Mouse (Mus musculus) liver, postnatal 0 days (tissue): Measurements from ENCODE around the gene Atxn7l3b. TPM values are rescaled to one million over a fixed set of nuclear protein-coding genes. Genes with fewer than 3 reads are reported as not detected.

Experiments
- ATAC-seq: fragments of 200-750 bp; cut with Nextera tagmentation; 2 replicates; pipeline ENCODE4 v1.8.0; 2017; ENCODE audit warnings: mild to moderate bottlenecking, moderate library complexity
- DNase-seq: peaks from one replicate; pipeline ENCODE4 v3.0.0-alpha.2; 2016
- H3K27ac ChIP-seq: fragments of 300-500 bp; sonication (generic); 2 replicates; pipeline ENCODE4 v1.5.1; 2014; ENCODE audit warnings: antibody characterized with exemption, moderate library complexity, mild to moderate bottlenecking, low read depth
- H3K27me3 ChIP-seq: fragments of 300-500 bp; sonication (generic); 2 replicates; pipeline ENCODE4 v1.6.1; 2014; ENCODE audit warnings: low read length, control low read depth, mixed read lengths; ENCODE audit not compliant: insufficient read depth
- H3K36me3 ChIP-seq: fragments of 300-500 bp; sonication (generic); replicated peaks from 2 replicates; pipeline ENCODE4 v1.6.1; 2014; ENCODE audit warnings: mild to moderate bottlenecking, control low read depth, low read length, moderate library complexity, mixed read lengths; ENCODE audit not compliant: insufficient read depth
- H3K4me1 ChIP-seq: fragments of 300-500 bp; sonication (generic); 2 replicates; pipeline ENCODE4 v1.6.1; 2014; ENCODE audit warnings: antibody characterized with exemption, mild to moderate bottlenecking, control low read depth; ENCODE audit not compliant: insufficient read depth
- H3K4me2 ChIP-seq: fragments of 300-500 bp; sonication (generic); 2 replicates; pipeline ENCODE4 v1.6.1; 2014; ENCODE audit warnings: low read depth, mild to moderate bottlenecking, low read length, moderate library complexity, mixed read lengths
- H3K4me3 ChIP-seq: fragments of 300-500 bp; sonication (generic); 2 replicates; pipeline ENCODE4 v1.5.1; 2014; ENCODE audit warnings: low read depth, low read length
- H3K9ac ChIP-seq: fragments of 300-500 bp; sonication (generic); replicated peaks from 2 replicates; pipeline ENCODE4 v1.6.1; 2014; ENCODE audit warnings: mild to moderate bottlenecking, moderate library complexity
- H3K9me3 ChIP-seq: fragments of 300-500 bp; sonication (generic); 2 replicates; pipeline ENCODE4 v1.6.1; 2016; ENCODE audit warnings: mild to moderate bottlenecking, control low read depth, low read length, mixed read lengths
- CTCF ChIP-seq: sonication (generic); IDR thresholded peaks from 2 replicates; pipeline ENCODE4 v1.5.1; 2016; ENCODE audit warnings: antibody characterized with exemption, low read depth
- EP300 ChIP-seq: IDR thresholded peaks from 2 replicates; pipeline ENCODE4 v1.6.1; 2016; ENCODE audit warnings: antibody characterized with exemption, low read depth, mild to moderate bottlenecking
- WGBS: fragments of 180-500 bp; shearing (Covaris S2); extraction: QIAGEN DNeasy Blood & Tissue Kit; methylation state at CpG from one replicate; pipeline ENCODE4 v1.1.7; 2014; ENCODE audit not compliant: insufficient replicate concordance; 5-methylcytosine and 5-hydroxymethylcytosine counted together
- polyA plus RNA-seq: library from polyadenylated mRNA; unstranded; fragments of >200 nt; fragmentation: Nextera tagmentation; extraction: Ambion mirVana; gene quantifications from 2 replicates; pipeline ENCODE4 v1.2.1, GENCODE M21; 2015

The Atxn7l3b gene
- polyA plus RNA-seq, 1 experiment from 2014 or later = 111 TPM

DNA sequence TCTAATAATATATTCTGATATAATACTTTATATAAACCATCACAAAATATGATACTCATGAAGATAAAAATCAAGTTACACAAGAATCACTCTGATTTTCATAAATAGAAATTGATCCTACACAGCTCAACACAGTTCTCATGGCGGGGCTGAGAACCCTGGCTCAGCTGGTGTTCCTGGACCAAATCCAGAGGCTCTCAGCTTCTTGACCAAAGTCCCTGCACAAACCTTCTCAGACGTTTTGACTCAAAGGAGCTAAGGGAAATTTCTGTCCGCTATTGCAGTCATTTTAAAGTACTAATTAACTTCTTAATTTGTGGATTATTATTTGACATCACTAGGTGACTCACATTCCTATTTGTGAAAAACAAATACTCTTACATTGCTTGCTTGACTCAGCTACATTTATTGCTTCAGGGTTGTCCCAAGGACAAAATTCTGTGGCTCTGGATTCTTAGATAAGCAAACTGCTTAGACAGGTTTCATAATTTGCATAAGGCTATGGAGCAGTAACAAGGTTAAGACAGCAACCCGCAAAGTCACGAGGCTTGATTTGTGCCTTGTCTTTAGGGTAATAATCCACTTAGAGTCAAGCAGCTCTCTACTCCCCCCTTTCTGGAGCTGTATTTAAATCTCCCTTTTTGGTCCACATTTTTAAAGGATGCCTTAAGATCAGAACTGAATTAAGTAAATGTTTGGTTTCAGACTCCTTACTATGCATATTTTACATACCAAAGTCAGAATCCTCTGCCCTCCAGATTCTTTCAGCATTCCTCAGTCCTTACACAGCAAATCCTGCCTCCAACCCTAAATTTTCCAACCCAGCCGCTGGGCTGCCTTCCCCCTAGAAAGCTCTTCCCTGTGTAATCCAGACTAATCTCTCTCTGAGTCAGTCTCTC lies 45.8 kb downstream of the Atxn7l3b start:
- H3K36me3 ChIP-seq = no peaks in the 10 kb centered on the region
- WGBS = 44% methylated on average over 6 of the region's 6 CpGs
- no peak overlapping the region for H3K4me2 ChIP-seq
- ATAC-seq = no peak
- H3K9ac ChIP-seq = no peak overlapping the region
- H3K27me3 ChIP-seq = no peaks in the 10 kb centered on the region
- H3K4me1 ChIP-seq = no peaks in the 10 kb centered on the region
- TF ChIP-seq EP300 (no peak), CTCF (no peak)
- no peak overlapping the region for H3K27ac ChIP-seq
- H3K4me3 ChIP-seq = no peak overlapping the region
- no peaks in the 10 kb centered on the region for H3K9me3 ChIP-seq
- no peak for DNase-seq

DNA sequence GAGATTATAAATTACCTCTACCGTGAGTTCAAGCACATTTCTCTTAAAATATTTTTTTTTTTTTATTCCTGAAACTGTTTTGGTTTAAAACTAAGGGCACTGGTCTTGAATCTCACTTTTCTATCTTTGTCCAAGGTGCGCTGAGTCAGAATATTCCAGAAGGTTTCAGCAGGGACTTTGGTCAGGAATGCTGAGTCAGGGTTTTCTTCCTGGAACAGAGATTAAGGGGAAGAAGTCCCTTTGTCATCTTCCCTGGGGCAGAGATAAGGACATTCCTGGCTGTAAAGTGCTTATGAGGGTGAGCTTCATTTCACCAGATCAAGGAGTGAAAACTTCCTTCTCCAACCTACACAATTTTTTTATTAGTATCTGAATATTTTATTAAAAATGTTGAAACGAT lies 46.7 kb downstream of the Atxn7l3b start:
- ATAC-seq (no peak), DNase-seq (no peak)
- TF ChIP-seq CTCF (no peak), EP300 (no peak)
- Histone ChIP-seq H3K4me2 (no peak overlapping the region), H3K9me3 (no peaks in the 10 kb centered on the region), H3K9ac (no peak overlapping the region), H3K4me3 (no peak overlapping the region), H3K4me1 (no peaks in the 10 kb centered on the region), H3K27ac (no peak overlapping the region), H3K36me3 (no peaks in the 10 kb centered on the region), H3K27me3 (no peaks in the 10 kb centered on the region)
- 83% methylated on average over 3 of the region's 3 CpGs for WGBS

DNA sequence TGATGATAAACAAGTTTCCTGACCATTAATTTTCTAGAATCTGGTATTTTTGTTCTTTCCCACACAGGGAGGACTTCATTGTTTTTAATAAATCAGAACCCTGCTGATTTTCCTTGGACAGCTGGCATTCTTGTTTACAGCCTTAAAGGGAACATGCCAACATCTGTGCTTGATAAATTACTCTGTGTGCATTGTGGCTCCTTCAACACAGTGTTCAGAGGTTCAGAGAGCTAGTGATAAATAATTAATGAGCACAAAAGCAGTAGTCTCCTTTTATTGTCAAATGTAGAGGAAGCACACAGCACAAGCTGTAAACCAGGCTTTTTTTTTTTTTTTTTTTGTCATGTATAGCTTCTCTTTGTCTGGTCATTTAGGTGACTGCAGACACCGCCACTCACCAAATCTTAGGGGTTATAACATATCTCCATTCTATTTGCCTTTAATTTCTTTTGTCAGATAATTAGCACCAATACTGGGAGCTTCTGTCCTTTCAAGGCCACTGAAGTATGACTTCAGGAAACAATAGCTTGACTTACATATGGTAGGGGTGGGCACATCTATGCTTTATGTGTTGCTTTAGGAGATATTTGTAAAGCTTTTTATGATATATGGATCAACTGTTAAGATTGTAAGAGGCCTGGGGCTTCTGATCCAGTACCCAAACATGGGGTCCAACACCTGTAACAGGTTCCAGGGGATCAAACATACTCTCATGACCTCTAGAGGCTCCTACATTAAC lies 52.0 kb downstream of the Atxn7l3b start:
- Histone ChIP-seq H3K27me3 (no peaks in the 10 kb centered on the region), H3K36me3 (no peaks in the 10 kb centered on the region), H3K4me2 (no peak overlapping the region), H3K27ac (no peak overlapping the region), H3K4me1 (no peaks in the 10 kb centered on the region), H3K9ac (no peak overlapping the region), H3K9me3 (no peaks in the 10 kb centered on the region; the same call in 1 of the 2 replicates), H3K4me3 (no peak overlapping the region)
- ATAC-seq = no peak
- no peak for TF ChIP-seq EP300
- no peak for TF ChIP-seq CTCF
- DNase-seq = no peak
- WGBS = 64% methylated on average over 1 of the region's 1 CpGs
